Mouse (Mus musculus) heart, adult 11 months (tissue): ENCODE results near the gene Tmem69.

Source experiments
- DNase-seq: peaks from one replicate; pipeline ENCODE4 v3.0.0; 2022

Gene Tmem69

DNA sequence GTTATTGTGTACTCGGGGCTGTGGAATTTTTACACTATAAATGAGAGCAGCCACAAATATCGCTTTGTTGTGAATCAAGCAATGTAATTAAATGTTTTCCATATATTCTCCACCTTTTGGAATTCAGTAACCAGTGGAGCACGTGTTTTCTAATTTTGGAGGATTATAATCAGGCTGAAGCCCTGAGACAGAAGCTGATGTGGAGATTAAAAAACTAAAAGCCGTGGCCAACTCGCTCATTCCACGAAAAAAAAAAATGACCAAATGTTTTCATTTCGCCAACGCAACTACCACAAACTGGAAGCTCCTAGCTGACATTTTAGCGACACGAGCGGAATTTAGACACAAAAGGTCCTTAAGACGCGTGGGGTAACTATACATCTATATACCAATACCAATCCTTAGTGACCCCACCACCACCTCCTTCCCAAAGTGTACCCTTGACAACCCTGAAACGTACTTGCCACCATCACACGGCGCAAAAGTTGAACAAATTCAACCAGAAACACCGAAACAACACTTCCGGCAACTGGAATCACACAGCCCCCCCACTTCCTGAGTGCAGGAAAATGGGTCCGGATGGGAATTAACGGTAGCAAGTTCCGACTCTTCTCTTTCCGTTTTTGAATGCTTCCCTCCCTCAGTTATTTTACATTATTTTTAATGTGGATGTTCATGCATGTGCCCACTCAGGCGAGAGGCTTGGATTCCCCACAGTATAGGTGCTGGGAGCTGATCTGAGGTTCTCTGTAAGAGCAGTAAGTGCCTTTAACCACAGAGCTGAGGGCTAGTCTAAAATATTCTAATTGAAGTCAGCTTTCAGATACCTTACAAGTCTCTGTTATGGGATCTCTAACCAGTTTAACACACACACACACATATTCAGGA is at the start of gene Tmem69:
TSS of gene Tmem69 (minus strand) at position 524 of the 888 bp plus-strand sequence.
- peak; percentile 96 for DNase-seq

DNA sequence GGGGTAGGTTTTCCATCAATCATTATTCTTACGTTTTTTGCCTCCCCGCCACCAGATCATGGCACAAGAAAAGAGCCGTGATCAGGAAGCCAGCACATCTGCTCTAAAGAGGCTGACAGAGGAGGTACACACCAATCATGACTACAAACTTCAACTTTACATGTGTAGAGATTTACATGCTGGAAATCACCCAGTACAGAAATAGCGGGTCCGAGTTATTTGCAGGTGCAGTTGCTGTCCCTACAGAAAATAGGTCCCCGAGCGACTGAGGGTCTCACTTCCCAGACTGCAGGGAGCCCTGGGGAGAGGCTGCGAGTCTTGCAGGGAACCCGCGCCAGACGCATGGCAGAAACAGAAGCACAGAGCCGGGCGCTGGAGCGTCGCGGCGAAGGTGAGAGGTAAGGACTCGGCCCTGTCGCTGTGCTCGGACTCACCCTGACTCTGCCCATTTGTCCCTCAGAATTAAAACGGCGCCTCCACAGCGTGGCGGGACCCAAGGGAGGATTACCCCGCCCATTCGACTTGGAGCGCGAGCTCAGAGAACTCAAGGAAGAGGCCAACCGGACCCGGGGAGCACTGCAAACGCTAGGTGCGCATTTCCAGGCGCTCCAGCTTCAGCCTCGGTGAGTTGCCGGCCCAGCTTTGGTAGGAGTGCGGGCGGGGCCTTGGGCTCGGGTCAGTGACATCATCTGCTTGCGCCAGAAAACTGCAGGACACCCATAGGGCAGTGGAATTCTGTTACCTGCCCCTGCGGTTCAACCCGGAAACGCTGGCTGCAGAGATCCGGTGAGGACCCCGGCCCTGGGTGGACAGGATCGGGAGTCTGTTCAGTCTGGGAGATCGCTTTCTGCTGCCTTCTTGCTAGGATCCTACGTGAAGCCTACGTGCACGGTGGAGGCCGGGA is 41.5 kb upstream of the Tmem69 start:
- DNase-seq = peak; percentile 99

- no peak for DNase-seq
Observed at GRCm38 (mm10) chr4:116596379-116596778, 40.6 kb upstream of the Tmem69 start, which contains the start of gene Ccdc17. Gene Ccdc17, plus strand, starts transcription at chr4:116596654.

DNA sequence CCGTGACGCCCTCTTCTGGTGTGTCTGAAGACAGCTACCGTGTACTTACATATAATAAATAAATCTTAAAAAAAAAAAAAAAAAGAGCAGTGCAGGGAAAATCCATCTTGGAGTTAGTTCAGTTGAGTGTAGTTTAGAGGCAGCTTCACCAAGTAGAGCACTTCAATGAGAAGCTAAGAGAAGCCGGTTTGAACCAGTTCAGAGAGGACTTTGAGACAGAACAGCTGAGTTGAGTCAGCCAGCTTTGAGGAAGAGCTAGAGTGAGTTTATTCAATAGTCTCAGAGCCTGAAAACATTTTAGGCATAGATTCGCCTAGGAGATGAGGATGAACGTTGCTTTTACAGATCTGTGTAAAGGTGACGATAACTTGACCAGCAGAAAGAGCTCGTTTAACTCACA is 40.1 kb upstream of the Tmem69 start:
- DNase-seq = no peak

DNA sequence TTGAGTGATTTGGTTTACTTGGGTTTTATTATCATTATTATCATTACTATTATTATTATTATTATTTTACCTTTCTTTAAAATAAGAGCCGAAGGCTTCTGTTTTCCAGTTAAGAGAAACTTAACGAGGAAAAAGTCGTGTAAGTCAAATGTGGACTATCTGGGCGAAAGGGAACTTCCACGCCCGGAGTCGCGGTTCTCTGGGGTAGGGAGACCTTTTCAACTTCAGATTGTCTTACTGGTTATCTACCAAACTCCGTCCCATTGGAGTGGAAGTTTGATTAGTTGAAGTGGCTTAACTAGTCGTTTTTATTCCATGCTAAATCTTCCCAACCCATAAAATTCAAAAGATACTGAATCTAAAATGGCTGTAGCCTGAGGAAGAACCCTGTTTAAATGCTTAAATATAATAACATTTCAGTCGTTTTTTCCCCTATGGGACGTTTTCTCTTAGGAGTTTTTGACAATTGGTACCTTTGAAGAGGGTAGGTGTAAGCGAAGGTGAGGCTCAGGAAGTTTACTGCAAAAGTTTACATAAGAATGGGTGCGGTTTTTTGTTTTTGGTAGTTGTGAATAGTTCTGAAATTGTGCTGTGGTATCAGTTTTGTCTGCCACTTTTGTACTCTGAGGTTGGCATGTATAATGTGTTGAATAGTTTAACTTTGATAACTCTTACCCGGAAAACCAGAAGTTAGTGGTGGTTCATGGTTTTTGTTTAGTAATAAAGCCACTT is 2.6 kb upstream of the Tmem69 start:
- DNase-seq = peak; percentile 5

DNA sequence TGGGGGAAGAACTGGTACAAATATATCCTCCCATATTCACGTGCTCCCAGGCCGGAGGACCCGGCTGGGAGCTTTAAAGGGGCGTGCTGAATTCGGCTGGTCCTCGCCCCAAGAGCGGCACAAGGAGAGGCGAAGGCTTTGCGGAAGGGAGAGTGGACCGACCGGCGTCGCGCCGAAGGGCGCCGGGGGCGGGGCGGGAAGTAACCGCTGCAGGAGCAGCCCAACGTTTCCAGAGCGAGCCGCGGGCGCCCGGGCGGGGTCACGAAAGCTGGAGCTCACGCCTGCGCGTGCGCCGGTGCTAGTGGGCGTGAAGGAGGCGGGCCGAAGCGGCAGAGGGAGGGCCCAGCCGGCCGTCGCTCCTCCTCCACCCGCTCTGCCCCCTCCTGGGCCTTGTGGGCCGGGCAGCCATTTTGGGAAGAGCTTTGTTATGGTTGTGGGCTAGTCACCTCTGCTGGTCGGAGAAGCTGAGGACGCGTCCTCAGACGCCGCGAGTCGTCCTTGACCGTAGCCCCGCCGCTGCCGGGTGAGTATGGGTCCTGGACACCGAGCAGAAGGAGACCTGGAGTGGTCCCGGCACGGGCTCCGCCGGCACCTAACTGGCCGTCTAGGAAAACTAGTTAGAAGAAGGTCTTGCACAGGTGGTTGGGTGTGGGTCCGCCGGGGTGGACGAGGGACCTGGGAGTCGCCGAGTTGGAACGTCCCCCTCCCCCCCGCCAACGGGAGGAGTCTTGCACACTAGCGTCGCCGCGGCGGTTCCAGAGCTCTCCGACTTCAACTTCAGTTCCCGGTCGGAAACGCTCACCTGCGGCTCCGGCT is 1.8 kb upstream of the Tmem69 start, which contains the start of gene Gpbp1l1:
TSS of gene Gpbp1l1 (plus strand) at position 353 of the 816 bp plus-strand sequence.
- peak; percentile 100 for DNase-seq

DNA sequence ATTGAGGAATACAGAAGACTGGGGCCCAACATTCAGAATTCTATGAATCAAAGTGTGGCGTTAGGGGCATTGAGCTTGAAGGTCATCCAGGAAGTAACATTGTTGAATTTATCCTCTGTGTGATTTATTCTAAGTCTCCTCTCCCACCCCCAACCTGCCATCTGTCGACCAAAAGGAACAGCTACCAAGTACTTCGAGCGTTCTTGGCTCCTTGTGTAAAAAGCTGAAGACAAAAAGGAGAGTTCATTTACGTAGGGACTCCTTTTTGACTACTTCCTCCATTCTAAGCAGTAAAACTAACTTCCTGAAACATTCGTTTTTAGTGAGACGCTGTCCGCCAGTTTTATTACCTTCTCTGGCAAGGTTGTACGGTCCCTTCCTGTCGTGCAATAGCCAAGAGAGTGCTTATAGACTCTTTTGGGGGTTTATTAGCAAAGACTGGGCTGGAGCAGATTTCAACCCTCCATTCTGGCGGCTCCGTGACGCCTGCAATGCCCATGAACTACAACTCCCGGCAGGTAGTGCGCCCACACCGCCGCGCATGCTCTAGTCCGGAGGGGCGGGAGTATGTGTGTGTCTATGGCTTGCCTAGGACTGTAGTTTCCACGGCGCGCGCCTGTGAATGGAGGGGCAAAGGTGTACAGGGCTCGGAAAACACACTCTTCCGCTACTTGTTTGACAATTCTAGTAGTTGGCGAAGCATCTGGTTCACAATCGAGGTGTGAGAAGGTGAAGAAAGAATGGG is 997 bp upstream of the Tmem69 start:
- DNase-seq = peak; percentile 99

DNA sequence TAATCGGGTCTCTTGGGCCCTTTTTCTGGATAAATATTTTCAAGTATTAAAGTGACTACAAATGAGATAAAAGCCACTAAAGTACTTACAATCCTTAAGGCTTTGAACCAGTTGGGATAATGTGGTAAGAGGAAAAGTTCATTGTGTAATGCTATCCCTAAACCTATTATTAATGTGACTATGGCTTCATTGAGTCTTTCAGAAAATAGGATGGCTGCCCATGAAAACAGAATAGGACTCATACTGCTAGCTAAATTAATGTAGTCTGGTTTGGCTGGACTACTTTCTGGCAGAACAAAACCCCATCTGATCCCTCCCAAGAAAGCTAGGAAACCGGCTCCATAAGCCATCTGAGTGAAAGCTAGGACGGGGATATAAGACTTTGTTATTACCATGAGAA is 2.7 kb downstream of the Tmem69 start:
- DNase-seq = no peak

- no peak for DNase-seq
Observed at GRCm38 (mm10) chr4:116550432-116550831, 5.3 kb downstream of the Tmem69 start.

DNA sequence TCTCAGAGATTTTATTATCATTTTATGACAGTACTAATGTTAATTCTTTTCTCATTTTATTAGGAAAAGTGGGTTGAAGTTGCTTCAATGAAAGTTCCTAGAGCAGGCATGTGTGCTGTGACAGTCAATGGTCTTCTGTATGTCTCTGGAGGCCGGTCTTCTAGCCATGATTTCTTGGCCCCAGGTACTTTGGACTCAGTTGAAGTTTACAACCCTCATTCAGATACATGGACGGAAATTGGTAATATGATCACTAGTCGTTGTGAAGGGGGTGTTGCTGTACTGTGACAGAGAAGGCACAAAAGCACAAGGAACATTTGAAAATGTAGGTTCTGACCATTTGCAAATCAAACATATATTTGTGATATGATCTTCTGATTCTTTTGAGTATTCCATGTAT is 18.0 kb downstream of the Tmem69 start:
- DNase-seq = peak; percentile 25

- DNase-seq = peak; percentile 19
Observed at GRCm38 (mm10) chr4:116536351-116536750, 19.4 kb downstream of the Tmem69 start.

DNA sequence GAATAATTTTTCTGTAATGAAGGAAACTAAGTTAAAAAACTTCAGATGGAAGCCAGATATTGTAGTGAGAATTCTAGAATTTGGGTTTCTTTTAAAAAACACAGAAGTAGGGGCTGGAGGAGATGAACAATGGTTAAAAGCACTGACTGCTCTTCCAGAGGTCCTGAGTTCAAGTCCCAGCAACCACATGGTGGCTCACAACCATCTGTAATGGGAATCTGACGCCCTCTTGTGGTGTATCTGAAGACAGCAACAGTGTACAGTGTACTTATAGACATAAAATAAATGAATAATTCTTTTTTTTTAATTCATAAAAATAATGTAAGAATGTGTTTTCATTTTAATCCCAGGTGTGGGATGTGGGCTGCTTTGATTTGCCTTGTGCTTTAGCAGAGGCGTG is 24.6 kb downstream of the Tmem69 start:
- no peak for DNase-seq

DNA sequence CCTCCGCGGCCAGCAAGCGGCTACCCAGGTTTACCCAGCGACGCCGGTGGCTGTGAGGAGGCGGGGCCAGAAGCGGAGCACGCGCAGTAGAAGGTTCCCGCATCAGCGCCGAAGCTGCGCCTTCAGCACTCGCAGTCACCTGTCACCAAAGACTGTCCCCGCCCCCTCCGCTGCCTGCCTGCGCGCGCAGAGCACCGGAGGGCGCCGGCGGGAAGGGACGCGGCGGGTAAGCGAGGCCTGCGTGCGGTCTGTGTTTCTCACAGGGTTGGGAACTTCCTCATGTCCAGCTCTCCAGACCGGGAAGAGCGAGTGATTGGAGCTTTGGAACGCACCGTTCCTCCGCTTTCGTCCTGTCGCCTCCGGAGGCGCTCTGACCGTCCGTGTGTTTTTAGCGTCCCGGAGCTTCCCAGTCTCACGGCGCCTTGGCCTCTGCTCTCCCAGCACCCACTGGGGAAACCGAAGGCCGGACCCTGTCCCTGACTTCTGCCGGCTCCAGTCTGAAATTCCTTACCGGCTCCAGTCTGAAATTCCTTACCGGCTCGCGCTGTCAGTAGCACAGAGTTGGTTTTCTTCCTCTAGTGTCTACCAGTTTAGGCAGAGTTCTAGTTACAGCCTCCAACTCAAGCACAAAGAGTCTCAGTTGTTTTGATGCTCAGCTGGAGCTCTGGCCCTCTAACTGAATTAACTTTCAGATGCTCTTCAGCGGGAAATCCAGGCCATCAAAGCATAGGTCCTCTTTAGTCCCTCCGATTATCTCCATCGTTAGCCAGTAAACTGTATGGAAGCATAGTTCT is 48.1 kb downstream of the Tmem69 start, which contains the start of gene Ipp:
TSS of gene Ipp (plus strand) at position 125 of the 794 bp plus-strand sequence.
- peak; percentile 100 for DNase-seq

DNA sequence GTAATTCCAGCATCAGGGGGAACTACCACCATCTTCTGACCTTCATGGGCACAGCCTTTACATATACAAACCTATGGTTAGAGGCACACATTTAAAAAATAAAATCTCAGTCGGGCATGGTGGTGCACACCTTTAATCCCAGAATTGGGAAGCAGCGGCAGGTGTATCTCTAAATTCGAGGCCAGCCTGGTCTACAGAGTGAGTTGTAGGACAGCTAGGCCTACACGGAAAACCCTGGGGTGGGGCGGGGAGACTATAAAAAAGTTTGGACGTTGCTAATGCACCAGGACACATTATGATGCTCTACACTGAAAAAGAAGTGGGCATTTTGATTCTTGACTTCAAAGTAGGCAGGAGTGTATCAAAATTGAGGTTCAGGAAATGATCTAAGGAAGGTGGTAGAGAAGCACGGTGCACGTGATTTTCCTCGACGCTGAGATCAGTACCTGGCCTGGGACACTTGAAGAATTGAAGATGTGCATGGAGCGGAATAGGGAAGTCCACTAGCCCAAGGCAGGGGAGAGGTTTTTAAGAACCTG is 48.8 kb downstream of the Tmem69 start:
- DNase-seq = peak; percentile 85
